Mouse (Mus musculus) lung, adult 2 months (tissue): ENCODE data around the gene Stx1b.

ENCODE experiments used
- CTCF ChIP-seq: fragments of 200-500 bp; IDR thresholded peaks from 2 replicates; pipeline ENCODE4 v1.5.1; 2011; ENCODE audit warnings: mild to moderate bottlenecking, low read length, control low read depth; ENCODE audit not compliant: insufficient read depth
- POLR2A ChIP-seq: fragments of 200-500 bp; IDR thresholded peaks from 2 replicates; pipeline ENCODE4 v1.6.1; 2011; ENCODE audit warnings: low read depth, mild to moderate bottlenecking, control low read depth, low read length, borderline replicate concordance; ENCODE audit errors: extremely low read depth

DNA sequence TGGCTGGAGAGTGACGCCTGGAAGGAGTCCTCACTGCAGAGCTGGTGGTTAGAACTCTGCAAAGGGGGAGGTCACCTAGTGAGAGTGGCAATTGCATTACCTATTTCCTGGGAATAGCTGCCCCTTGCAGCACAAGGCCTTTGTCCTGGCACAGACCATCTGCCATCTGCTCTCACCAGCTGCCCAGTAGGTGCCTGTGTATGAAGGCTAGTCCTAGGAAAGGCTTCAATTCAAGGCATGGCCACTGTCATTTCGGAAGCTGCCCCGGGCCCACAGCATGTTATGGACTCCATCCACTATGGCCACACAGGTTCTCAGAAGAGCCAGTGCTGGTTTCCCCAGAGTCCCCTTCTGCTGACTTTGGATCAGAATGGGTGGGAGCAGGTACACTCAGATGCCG, 25.8 kb downstream of the Stx1b start:
- TF ChIP-seq POLR2A = no peak
- no peak for TF ChIP-seq CTCF
